ENCODE assay signal across 30 mouse cellular contexts in genomic region chr9:21022288-21022687, GRCm38 (mm10). TPM values are rescaled to one million over a fixed set of nuclear protein-coding genes. Genes with fewer than 3 reads are reported as not detected.
DNase-seq lines count a peak whose midpoint lies in the region; ATAC-seq and TF ChIP-seq lines count a peak whose summit lies in the region.
"Had no signal": no experiment of that assay in that cellular context is flagged by ENCODE, and none has a peak within 500 bp of the region (broad histone marks: within the 10 kb centered on the region; RNA-seq: fewer than 3 reads in every experiment).

No protein-coding gene starts in this region.

- H3K4me3 ChIP-seq in lung, adult 2 months (replicated peaks; ENCODE audit: extremely low read depth, low read depth, low read length), result no peak overlapping the region
- H3K4me3 ChIP-seq in lung, embryonic 14.5 days (ENCODE audit: low read depth, low read length), result no peak overlapping the region
- H3K4me3 ChIP-seq: embryonic facial prominence, embryonic 15.5 days; forebrain, embryonic 12.5 days; heart, embryonic 10.5 days; kidney, embryonic 15.5 days; liver, embryonic 12.5 days; stomach, embryonic 15.5 days had no signal

- H3K9ac ChIP-seq in lung, embryonic 14.5 days, result no peak overlapping the region
- H3K9ac ChIP-seq: embryonic facial prominence, embryonic 15.5 days; forebrain, embryonic 12.5 days; forebrain, postnatal 0 days; hindbrain, embryonic 14.5 days; kidney, embryonic 15.5 days; liver, embryonic 12.5 days; liver, postnatal 0 days; stomach, embryonic 15.5 days had no signal

- DNase-seq in lung, adult 2 months, result peak; percentile 53
- no peak for DNase-seq in lung, postnatal 14 days
- DNase-seq in R1 (ENCODE audit: low read depth, low spot score), result peak; percentile 83
- DNase-seq in lung, embryonic 14.5 days, result no peak
- peak; percentile 64 for DNase-seq in lung, postnatal 36 days
- no peak for DNase-seq in cerebellum, adult 8-10 months
- no peak for DNase-seq in urinary bladder, adult 18-20 months (ENCODE audit: low spot score in 2 of 2)
- DNase-seq: adrenal gland, postnatal 25 days; B cell, adult 2 months; cerebellum, adult 11-12 months; cerebellum, postnatal 10 days; forebrain, postnatal 0 days; gastrocnemius, postnatal 14 days; kidney, adult 11 months; kidney, postnatal 25 days; left cerebral cortex, postnatal 4 days; liver, postnatal 0 days; midbrain, embryonic 14.5 days; right cerebral cortex, postnatal 25 days had no signal

- no peak overlapping the region for H3K4me2 ChIP-seq in lung, embryonic 14.5 days
- H3K4me2 ChIP-seq: embryonic facial prominence, embryonic 15.5 days; forebrain, embryonic 12.5 days; hindbrain, embryonic 14.5 days; kidney, embryonic 15.5 days; liver, embryonic 12.5 days; stomach, embryonic 15.5 days had no signal

- peaks cover 10% of the 10 kb centered on the region for H3K27me3 ChIP-seq in lung, embryonic 14.5 days (ENCODE audit: insufficient read depth, low read length)

- peaks cover 14% of the 10 kb centered on the region for H3K4me1 ChIP-seq in lung, adult 2 months (ENCODE audit: control insufficient read depth, insufficient read depth, low read length)
- H3K4me1 ChIP-seq in lung, embryonic 14.5 days (ENCODE audit: insufficient read depth), result 0 out of 2 replicates have a peak, but pooled peaks cover 4% of the 10 kb centered on the region
- H3K4me1 ChIP-seq: forebrain, embryonic 12.5 days; heart, embryonic 10.5 days had no signal

- H3K36me3 ChIP-seq in lung, embryonic 14.5 days (ENCODE audit: insufficient read depth), result peaks cover 4% of the 10 kb centered on the region; the same call in 1 of the 2 replicates
- H3K36me3 ChIP-seq: forebrain, embryonic 12.5 days; heart, embryonic 10.5 days; kidney, embryonic 15.5 days; stomach, embryonic 15.5 days had no signal

- TF ChIP-seq CTCF in lung, adult 2 months (IDR thresholded peaks at IDR 0.05; ENCODE audit: insufficient read depth, low read length), result no peak
- TF ChIP-seq CTCF in lung, embryonic 14.5 days (IDR thresholded peaks at IDR 0.05; ENCODE audit: low read depth), result no peak

- no peak for TF ChIP-seq POLR2A in lung, adult 2 months (IDR thresholded peaks at IDR 0.05; ENCODE audit: borderline replicate concordance, extremely low read depth, low read depth, low read length)

- no peaks in the 10 kb centered on the region for H3K9me3 ChIP-seq in lung, embryonic 14.5 days (ENCODE audit: low read depth, low read length)
- H3K9me3 ChIP-seq: embryonic facial prominence, embryonic 15.5 days; forebrain, embryonic 12.5 days; G1E; heart, embryonic 10.5 days; kidney, embryonic 15.5 days; liver, embryonic 12.5 days; stomach, embryonic 15.5 days had no signal

- peak; percentile 16; the same call in 1 of the 2 replicates for ATAC-seq in lung, embryonic 14.5 days (ENCODE audit: insufficient read depth)
- ATAC-seq: forebrain, postnatal 0 days; inflammation-experienced regulatory T-cells, adult 6 months; liver, embryonic 12.5 days; liver, postnatal 0 days had no signal

- peak overlapping the region; percentile 47; the same call in 1 of the 2 replicates for H3K27ac ChIP-seq in lung, embryonic 14.5 days (ENCODE audit: low read depth)
- H3K27ac ChIP-seq: embryonic facial prominence, embryonic 15.5 days; forebrain, embryonic 12.5 days; heart, embryonic 10.5 days; hindbrain, embryonic 14.5 days; kidney, embryonic 15.5 days; liver, embryonic 12.5 days; stomach, embryonic 15.5 days had no signal

- 41% methylated on average over 6 of the region's 6 CpGs for WGBS in lung, adult 2 months
- WGBS in lung, embryonic 14.5 days, result 42% methylated on average over 6 of the region's 6 CpGs

RNA-seq across cellular contexts. Expression of gene Icam1, which starts 6.5 kb away (rescaled TPM):
- polyA plus RNA-seq in lung, adult 2 months (2012; rRNA removed), result 332 and 372 TPM in 2 replicates
- polyA plus RNA-seq in lung, embryonic 14.5 days (2014; fragmentation: Nextera tagmentation; extraction: Ambion mirVana), result 33.6 and 41.5 TPM in 2 replicates

RNA-seq across cellular contexts. Expression of gene Icam4, which starts 6.9 kb away (rescaled TPM):
- polyA plus RNA-seq in lung, adult 2 months (2012; rRNA removed), result 1.8 and 1.9 TPM in 2 replicates
- 1.5 TPM in 2 replicates for polyA plus RNA-seq in lung, embryonic 14.5 days (2014; fragmentation: Nextera tagmentation; extraction: Ambion mirVana)
- polyA plus RNA-seq: forebrain, postnatal 0 days; midbrain, embryonic 14.5 days had no signal

RNA-seq across cellular contexts. Expression of gene Icam5, which starts 9.6 kb away (rescaled TPM):
- 0.69 and 0.77 TPM in 2 replicates for polyA plus RNA-seq in lung, adult 2 months (2012; rRNA removed)
- polyA plus RNA-seq in lung, embryonic 14.5 days (2014; fragmentation: Nextera tagmentation; extraction: Ambion mirVana), result 0.09 and 0.31 TPM in 2 replicates
- polyA plus RNA-seq: neural tube, embryonic 11.5 days had no signal

RNA-seq across cellular contexts. Expression of gene Mrpl4, which starts 19.8 kb away (rescaled TPM):
- 113 and 130 TPM in 2 replicates for polyA plus RNA-seq in lung, adult 2 months (2012; rRNA removed)
- polyA plus RNA-seq in lung, embryonic 14.5 days (2014; fragmentation: Nextera tagmentation; extraction: Ambion mirVana), result 156 and 166 TPM in 2 replicates

RNA-seq across cellular contexts. Expression of gene Zglp1, which starts 44.6 kb away (rescaled TPM):
- not detected in 2 replicates for polyA plus RNA-seq in lung, adult 2 months (2012; rRNA removed)
- polyA plus RNA-seq in lung, embryonic 14.5 days (2014; fragmentation: Nextera tagmentation; extraction: Ambion mirVana), result 1.4 TPM in 1 of 2 replicates, not detected in the other
- polyA plus RNA-seq: heart, postnatal 0 days; stomach, embryonic 15.5 days had no signal

Comparison
In these comparisons a context has a peak if more than half of its experiments do, and no peak if none do; other contexts are left out.
1. DNase-seq: peak in lung, adult 2 months (single experiment), R1 (single experiment) and lung, postnatal 36 days (single experiment); none in lung, postnatal 14 days (single experiment), lung, embryonic 14.5 days (single experiment), cerebellum, adult 8-10 months (single experiment) and urinary bladder, adult 18-20 months (0 of 2).